Mouse (Mus musculus): ENCODE data around the gene C1qtnf1.

GRCm38 (mm10) chr11:118459051-118459450 lies 31.0 kb downstream of the C1qtnf1 start:
- TF ChIP-seq POLR2A (IDR thresholded peaks at IDR 0.05; ENCODE audit: low read depth, low read length) (no peak), CTCF (conservative IDR thresholded peaks at IDR 0.05; ENCODE audit: insufficient read depth, insufficient read length, low read depth, low read length) (no peak)
